Mouse (Mus musculus) left cerebral cortex, postnatal 4 days (tissue): ENCODE measurements around the gene Atl1. TPM values are rescaled to one million over a fixed set of nuclear protein-coding genes. Genes with fewer than 3 reads are reported as not detected.

Source experiments
- DNase-seq: peaks from one replicate; pipeline ENCODE4 v3.0.0-alpha.2; 2022
- intact Hi-C: fragments of 180-260 bp; cut with DNase I; formaldehyde crosslinking; loops from one replicate; pipeline ENCODE4 v1.15.1; 2025
- total RNA-seq, 2 experiments: library from RNA; stranded (reverse); gene quantifications; 2 replicates each; pipeline ENCODE4 v1.2.3; 2021

Gene Atl1
- 100 to 1,000 TPM; 168 to 187 TPM for total RNA-seq

- intact Hi-C loops, result loop anchor here (10.0 kb wide), 1 partner anchor 138 kb away; no protein-coding TSS in a partner anchor
- DNase-seq, result peak; percentile 89
Measured at GRCm38 (mm10) chr12:69892371-69893251, at the start of gene Atl1, which contains the start of gene Map4k5. TSS of gene Atl1 (plus strand) at chr12:69892614. TSS of gene Map4k5 (minus strand) at chr12:69893200.

GRCm38 (mm10) chr12:69843531-69844445 is 48.6 kb upstream of the Atl1 start:
- peak; percentile 9 for DNase-seq
- intact Hi-C loops, result no loop called here

- DNase-seq, result no peak
- intact Hi-C loops, result no loop called here
Measured at GRCm38 (mm10) chr12:69845722-69846121, 46.7 kb upstream of the Atl1 start.

DNA sequence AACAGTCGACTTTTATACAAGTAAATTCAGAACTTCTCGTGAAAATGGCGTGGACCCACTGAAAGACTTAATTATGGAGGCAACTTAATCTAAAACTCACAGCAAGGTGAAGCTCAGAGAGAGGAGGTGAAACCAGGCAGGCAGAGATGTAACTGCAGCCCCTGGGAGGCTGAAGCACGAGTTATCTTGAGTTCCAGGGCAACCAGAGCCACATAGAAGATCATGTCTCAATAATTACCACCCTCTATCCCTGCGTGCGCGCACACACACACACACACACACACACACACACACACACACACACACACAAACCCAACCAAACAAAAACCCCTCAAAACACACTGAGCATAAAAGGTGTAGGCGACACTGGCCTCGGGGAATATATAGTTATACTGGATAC is 45.9 kb upstream of the Atl1 start:
- intact Hi-C loops, result no loop called here
- no peak for DNase-seq

DNA sequence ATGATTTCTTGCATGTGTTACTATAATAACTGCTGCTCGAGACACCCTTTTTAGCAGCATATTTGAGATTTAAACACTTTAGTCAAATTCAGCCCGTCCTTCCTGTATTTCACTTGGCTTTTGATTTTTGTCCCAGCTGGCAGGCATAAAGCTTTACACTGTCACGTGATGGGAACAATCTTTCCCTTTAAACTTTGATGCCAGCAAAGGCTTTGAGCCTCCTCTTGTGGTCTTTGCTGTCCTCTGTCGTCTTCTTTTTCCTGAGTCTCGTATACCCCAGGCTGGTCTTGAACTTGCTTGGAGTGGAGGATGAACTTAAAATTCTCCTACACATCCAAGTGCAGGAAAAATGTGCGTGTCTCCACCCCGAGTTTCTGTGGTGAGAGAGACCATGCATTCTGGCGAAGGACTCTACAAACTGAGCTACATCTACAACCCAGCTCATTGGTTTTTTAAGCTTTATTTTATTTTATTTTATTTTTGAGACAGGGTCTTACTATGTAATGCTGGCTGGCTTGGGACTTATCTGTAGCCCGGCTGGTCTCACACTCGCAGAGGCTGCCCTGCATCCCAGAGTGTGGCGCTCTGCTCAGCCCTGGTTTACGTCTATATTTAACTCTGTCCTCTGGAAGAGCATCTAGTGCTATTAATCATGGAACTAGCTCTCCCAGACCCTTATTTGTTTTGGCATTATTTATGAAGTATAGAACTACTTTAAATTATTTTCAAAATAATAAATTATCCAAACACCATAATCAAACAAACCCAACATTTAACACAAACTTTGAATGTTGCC is 44.1 kb upstream of the Atl1 start:
- DNase-seq, result no peak
- intact Hi-C loops, result no loop called here

GRCm38 (mm10) chr12:69852288-69852687 is 40.1 kb upstream of the Atl1 start:
- no peak for DNase-seq
- intact Hi-C loops, result no loop called here

DNA sequence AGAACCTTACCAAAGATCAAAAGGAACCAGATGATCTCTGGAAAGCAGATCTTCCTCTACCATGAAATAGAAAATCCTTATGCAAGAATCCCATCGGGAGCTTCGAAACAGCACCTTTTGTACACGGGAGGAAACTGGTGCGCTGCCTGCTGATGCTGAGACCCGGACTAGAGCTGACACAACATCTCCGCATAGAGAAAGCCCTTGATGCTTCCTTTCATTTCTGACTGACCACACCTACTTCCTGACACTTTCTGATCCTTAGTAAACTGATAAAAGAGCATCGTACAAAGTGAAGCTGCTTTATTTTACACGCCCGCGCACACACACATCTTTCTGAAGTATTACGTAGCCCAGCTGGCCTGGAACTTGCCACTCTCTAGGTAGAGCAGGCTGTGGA is 39.0 kb upstream of the Atl1 start:
- intact Hi-C loops, result no loop called here
- DNase-seq, result no peak

DNA sequence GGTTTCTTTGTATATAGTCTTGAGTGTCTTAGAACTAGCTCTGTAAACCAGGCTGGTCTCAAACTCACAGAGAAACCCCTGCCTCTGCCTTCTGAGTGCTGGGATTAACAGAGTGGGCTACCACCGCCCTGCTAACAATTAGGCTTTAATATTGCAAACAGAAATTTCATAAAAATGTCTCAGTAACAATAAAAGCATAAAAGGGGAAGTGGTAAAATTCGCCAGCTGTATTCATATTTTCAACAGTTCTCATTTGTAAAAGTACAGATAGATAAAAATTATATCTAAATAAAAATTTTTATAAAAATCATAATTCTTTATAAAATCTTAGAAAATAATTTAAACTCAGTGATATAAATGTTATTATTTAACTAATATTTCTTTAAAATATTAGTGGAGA is 38.5 kb upstream of the Atl1 start:
- intact Hi-C loops, result no loop called here
- DNase-seq, result no peak

DNA sequence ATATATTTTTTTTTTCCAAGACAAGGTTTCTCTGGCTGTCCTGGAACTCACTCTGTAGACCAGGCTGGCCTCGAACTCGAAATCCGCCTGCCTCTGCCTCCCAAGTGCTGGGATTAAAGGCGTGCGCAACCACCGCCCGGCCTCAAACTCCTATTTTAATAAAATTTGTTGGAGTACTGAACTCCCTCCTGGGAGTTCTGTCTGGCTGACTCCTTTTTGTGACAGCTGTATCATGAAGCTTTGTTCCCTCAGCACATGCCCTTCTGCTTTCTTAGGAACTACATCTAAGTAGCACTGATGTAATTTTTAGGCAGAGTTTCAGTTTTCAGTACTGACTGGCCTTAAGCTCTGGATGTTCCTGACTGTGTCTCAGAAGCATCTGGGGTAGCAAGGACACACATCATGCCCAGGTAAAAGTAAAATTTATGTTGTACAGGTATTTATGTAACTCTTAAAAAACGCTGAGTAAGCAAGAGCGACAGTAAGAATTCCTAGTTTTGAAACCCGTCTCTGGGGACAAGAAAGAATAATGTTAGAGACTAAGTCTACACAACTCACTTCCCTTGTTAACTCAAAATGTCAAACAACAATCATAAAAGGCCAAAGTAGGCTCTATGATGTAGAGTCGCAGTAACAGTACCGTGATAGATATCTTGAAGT is 36.6 kb upstream of the Atl1 start:
- DNase-seq, result no peak
- intact Hi-C loops, result no loop called here

GRCm38 (mm10) chr12:69856398-69856797 is 36.0 kb upstream of the Atl1 start:
- intact Hi-C loops, result no loop called here
- no peak for DNase-seq

DNA sequence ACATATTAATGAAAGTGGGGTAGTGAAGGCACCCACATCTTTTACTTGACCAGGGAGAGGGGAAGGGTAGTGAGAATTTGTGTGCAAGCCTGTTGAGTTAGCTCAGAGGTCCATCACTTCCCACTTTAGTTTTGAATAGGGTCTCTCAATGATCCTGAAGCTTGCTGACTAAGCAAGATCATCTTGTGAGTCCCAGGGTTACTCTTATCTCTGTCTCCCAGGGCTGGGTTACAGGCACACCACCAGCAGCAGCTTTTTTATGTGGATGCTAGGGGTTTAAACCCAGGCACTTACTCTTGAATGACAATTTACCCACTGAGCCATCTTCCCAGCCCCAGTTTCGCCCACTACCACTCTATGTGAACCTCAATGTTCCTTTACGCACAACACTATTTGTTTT is 34.8 kb upstream of the Atl1 start:
- no peak for DNase-seq
- intact Hi-C loops, result no loop called here

GRCm38 (mm10) chr12:69858847-69859246 is 33.6 kb upstream of the Atl1 start:
- no peak for DNase-seq
- intact Hi-C loops, result no loop called here

DNA sequence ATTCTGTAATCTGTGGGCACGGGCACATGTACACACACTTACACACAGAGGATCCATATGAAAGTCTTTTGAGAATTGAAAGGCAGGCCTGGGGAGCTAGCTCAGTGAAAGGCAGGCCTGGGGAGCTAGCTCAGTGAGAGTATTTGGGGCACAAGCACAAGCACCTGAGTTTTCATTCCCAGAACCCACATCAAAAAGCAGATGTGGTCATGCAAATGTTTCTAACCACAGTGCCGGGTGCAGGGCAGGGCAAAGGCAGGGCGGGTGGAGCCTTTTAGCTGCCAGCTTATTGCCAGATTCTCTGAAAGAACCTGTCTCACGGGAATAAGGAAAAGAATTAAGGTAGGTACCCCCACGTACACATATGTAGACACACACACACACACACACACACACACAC is 28.9 kb upstream of the Atl1 start:
- no peak for DNase-seq
- intact Hi-C loops, result no loop called here

- no peak for DNase-seq
- intact Hi-C loops, result no loop called here
Measured at GRCm38 (mm10) chr12:69864164-69864692, 28.2 kb upstream of the Atl1 start.

GRCm38 (mm10) chr12:69867338-69867737 is 25.1 kb upstream of the Atl1 start:
- intact Hi-C loops, result no loop called here

DNA sequence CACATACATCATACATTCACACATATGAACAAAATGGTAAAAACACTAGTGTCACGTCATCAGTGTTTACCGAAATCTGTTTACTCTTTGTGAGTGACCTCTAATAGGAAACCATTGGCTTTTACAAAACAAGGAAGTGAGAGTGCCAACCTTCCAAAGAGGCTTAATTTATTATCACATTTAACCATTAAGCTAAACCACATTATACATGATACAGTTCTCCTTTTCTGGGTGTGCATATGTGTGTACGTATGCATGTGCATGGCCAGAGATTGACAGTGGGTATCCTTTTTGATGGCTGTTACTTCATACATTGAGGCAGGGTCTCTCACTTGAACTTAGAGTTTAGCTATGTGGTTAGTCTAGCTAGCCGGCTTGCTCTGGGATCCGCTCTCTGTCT is 20.8 kb upstream of the Atl1 start:
- no peak for DNase-seq
- intact Hi-C loops, result no loop called here

More at GRCm38 (mm10) chr12:69867338-69867737, 25.1 kb upstream of the Atl1 start:
- DNase-seq, result no peak

GRCm38 (mm10) chr12:69877842-69878363 is 14.5 kb upstream of the Atl1 start:
- intact Hi-C loops, result no loop called here
- DNase-seq, result no peak

- DNase-seq, result no peak
- intact Hi-C loops, result no loop called here
Measured at GRCm38 (mm10) chr12:69879172-69879665, 13.2 kb upstream of the Atl1 start.

DNA sequence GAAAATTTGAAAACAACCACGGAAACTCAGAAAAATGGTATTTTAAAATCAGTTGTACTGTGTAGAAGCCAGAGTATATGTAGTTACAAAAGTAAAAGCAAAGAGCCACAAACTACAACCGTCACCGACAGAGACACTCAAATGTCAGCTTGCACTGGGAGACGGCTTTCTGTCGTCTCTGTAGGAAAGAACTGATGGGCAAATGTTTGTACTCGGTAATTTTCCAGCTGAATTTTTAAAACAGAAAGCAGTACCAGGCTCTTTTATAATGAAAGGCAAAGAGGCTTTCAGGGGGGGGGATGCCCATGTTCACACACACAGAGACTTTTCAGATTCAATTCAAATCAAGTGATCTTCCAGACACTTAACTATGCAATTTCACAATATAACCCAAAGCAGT is 12.7 kb upstream of the Atl1 start:
- no peak for DNase-seq
- intact Hi-C loops, result no loop called here
